In genomic region chr1:54856502-54856901, GRCm38 (mm10) we compare ENCODE assay signal across 28 mouse cellular contexts.
"Had no signal": no experiment of that assay in that cellular context is flagged by ENCODE, and none has a peak within 500 bp of the region (broad histone marks: within the 10 kb centered on the region; RNA-seq: fewer than 3 reads in every experiment).

No protein-coding gene starts in this region.

- H3K4me2 ChIP-seq: heart, embryonic 11.5 days; heart, embryonic 13.5 days; heart, embryonic 15.5 days; hindbrain, embryonic 13.5 days; hindbrain, embryonic 15.5 days; kidney, embryonic 15.5 days; limb, embryonic 12.5 days; liver, embryonic 11.5 days; liver, embryonic 13.5 days; liver, embryonic 15.5 days had no signal

- H3K9me3 ChIP-seq: heart, embryonic 13.5 days; heart, embryonic 15.5 days; hindbrain, embryonic 13.5 days; hindbrain, embryonic 15.5 days; kidney, embryonic 15.5 days; limb, embryonic 10.5 days; limb, embryonic 12.5 days; liver, embryonic 13.5 days; liver, embryonic 15.5 days had no signal

- H3K9ac ChIP-seq: heart, embryonic 13.5 days; heart, embryonic 15.5 days; hindbrain, embryonic 13.5 days; hindbrain, embryonic 15.5 days; kidney, embryonic 15.5 days; limb, embryonic 12.5 days; liver, embryonic 13.5 days; liver, embryonic 15.5 days had no signal

- H3K27me3 ChIP-seq: heart, embryonic 13.5 days; heart, embryonic 15.5 days; hindbrain, embryonic 13.5 days; hindbrain, embryonic 15.5 days; kidney, embryonic 15.5 days; limb, embryonic 12.5 days; liver, embryonic 13.5 days; liver, embryonic 15.5 days had no signal

- DNase-seq: gastrocnemius, postnatal 14 days; gastrocnemius, postnatal 36 days; heart, adult 11 months; heart, adult 2 months; heart, postnatal 14 days; heart, postnatal 36 days; kidney, adult 11 months; kidney, adult 2 months; kidney, adult 9 months; kidney, postnatal 14 days; kidney, postnatal 36 days; layer of hippocampus, adult 9-11 months; liver; liver, embryonic 13.5 days had no signal

- H3K4me3 ChIP-seq: heart, adult 2 months; heart, embryonic 13.5 days; heart, embryonic 15.5 days; hindbrain, embryonic 13.5 days; hindbrain, embryonic 15.5 days; kidney, embryonic 15.5 days; left cerebral cortex, adult 2 months; limb, embryonic 10.5 days; limb, embryonic 12.5 days; liver, embryonic 13.5 days; liver, embryonic 15.5 days had no signal

- H3K36me3 ChIP-seq: heart, embryonic 13.5 days; heart, embryonic 15.5 days; hindbrain, embryonic 13.5 days; hindbrain, embryonic 15.5 days; kidney, embryonic 15.5 days; limb, embryonic 10.5 days; limb, embryonic 12.5 days; liver, embryonic 13.5 days; liver, embryonic 15.5 days had no signal

- ATAC-seq: hindbrain, postnatal 0 days; intestine, embryonic 16.5 days had no signal

- H3K27ac ChIP-seq: heart, adult 2 months; heart, embryonic 13.5 days; heart, embryonic 15.5 days; hindbrain, embryonic 13.5 days; hindbrain, embryonic 15.5 days; hindbrain, postnatal 0 days; kidney, embryonic 15.5 days; kidney, postnatal 0 days; left cerebral cortex, adult 2 months; limb, embryonic 10.5 days; limb, embryonic 12.5 days; liver, embryonic 13.5 days; liver, embryonic 15.5 days had no signal
